In genomic region chr15:80694125-80694910, GRCm38 (mm10) we compare ENCODE assay signal across 8 mouse cellular contexts. TPM values are rescaled to one million over a fixed set of nuclear protein-coding genes. Genes with fewer than 3 reads are reported as not detected.
DNase-seq lines count a peak whose midpoint lies in the region; ATAC-seq and TF ChIP-seq lines count a peak whose summit lies in the region.

No protein-coding gene starts in this region.

- H3K9me3 ChIP-seq in heart, embryonic 12.5 days (replicated peaks), result no peaks in the 10 kb centered on the region
- H3K9me3 ChIP-seq in lung, postnatal 0 days (ENCODE audit: low read length), result no peaks in the 10 kb centered on the region

- no peaks in the 10 kb centered on the region for H3K36me3 ChIP-seq in heart, embryonic 12.5 days
- no peaks in the 10 kb centered on the region for H3K36me3 ChIP-seq in lung, postnatal 0 days (ENCODE audit: insufficient read depth, low read length)

- no peak for TF ChIP-seq EP300 in lung, postnatal 0 days (IDR thresholded peaks at IDR 0.05)

- H3K27ac ChIP-seq in heart, embryonic 12.5 days (ENCODE audit: poor library complexity, severe bottlenecking), result no peak overlapping the region
- no peak overlapping the region for H3K27ac ChIP-seq in lung, postnatal 0 days (ENCODE audit: low read length)

- peak; percentile 88 to 90 for DNase-seq in B cell, adult 2 months
- peak; percentile 44 for DNase-seq in ES-CJ7 (ENCODE audit: low read depth, low spot score)
- DNase-seq in cerebellum, postnatal 14 days, result peak; percentile 90 to 91
- peak; percentile 55 for DNase-seq in layer of hippocampus, adult 9-11 months
- peak; percentile 61 for DNase-seq in lung, postnatal 0 days (ENCODE audit: low spot score)
- peak; percentile 91 for DNase-seq in retina, embryonic 14.5 days (ENCODE audit: low spot score)

- H3K4me2 ChIP-seq in heart, embryonic 12.5 days, result peak overlapping the region; percentile 52
- no peak overlapping the region for H3K4me2 ChIP-seq in lung, postnatal 0 days (replicated peaks; ENCODE audit: low read depth, low read length)

- 13% methylated on average over 11 of the region's 11 CpGs for WGBS in heart, embryonic 12.5 days
- WGBS in lung, postnatal 0 days, result 35% methylated on average over 11 of the region's 11 CpGs

- no peak overlapping the region for H3K9ac ChIP-seq in heart, embryonic 12.5 days
- no peak overlapping the region for H3K9ac ChIP-seq in lung, postnatal 0 days (replicated peaks; ENCODE audit: low read depth)

- H3K27me3 ChIP-seq in heart, embryonic 12.5 days (replicated peaks), result peaks cover 73% of the 10 kb centered on the region
- no peaks in the 10 kb centered on the region for H3K27me3 ChIP-seq in lung, postnatal 0 days (replicated peaks; ENCODE audit: insufficient read depth, low read length)

- no peak overlapping the region for H3K4me3 ChIP-seq in heart, embryonic 12.5 days
- H3K4me3 ChIP-seq in lung, postnatal 0 days (ENCODE audit: low read depth, low read length), result no peak overlapping the region

- TF ChIP-seq CTCF in lung, postnatal 0 days (IDR thresholded peaks at IDR 0.05), result peak; percentile 80

- no peak for ATAC-seq in heart, embryonic 12.5 days (ENCODE audit: insufficient number of reproducible peaks, low FRiP score)
- no peak for ATAC-seq in lung, postnatal 0 days
- ATAC-seq in erythroid progenitor cell, adult 5-6 weeks (replicated peaks; ENCODE audit: low FRiP score, poor library complexity, severe bottlenecking), result no peak

- peaks cover 12% of the 10 kb centered on the region for H3K4me1 ChIP-seq in heart, embryonic 12.5 days (replicated peaks)
- no peaks in the 10 kb centered on the region for H3K4me1 ChIP-seq in lung, postnatal 0 days (ENCODE audit: insufficient read depth, low read depth, low read length)

RNA-seq across cellular contexts. Expression of gene Tnrc6b, which starts 16.8 kb away (rescaled TPM):
- 36.8 and 38.5 TPM in 2 replicates for polyA plus RNA-seq in heart, embryonic 12.5 days (2016; fragmentation: Nextera tagmentation; extraction: Ambion mirVana)
- polyA plus RNA-seq in lung, postnatal 0 days (2015; fragmentation: Nextera tagmentation; extraction: Ambion mirVana), result 10.1 and 11.7 TPM in 2 replicates
- 113 and 187 TPM in 2 replicates for total RNA-seq in erythroid progenitor cell, adult 5-6 weeks (2015; ENCODE audit: low replicate concordance)
- 141 and 357 TPM in 2 replicates for total RNA-seq in erythroid progenitor cell, adult 5-6 weeks (2017; ENCODE audit: low replicate concordance)

RNA-seq across cellular contexts. Expression of gene Fam83f, which starts 22.7 kb away (rescaled TPM):
- 0.08 and 0.20 TPM in 2 replicates for polyA plus RNA-seq in heart, embryonic 12.5 days (2016; fragmentation: Nextera tagmentation; extraction: Ambion mirVana)
- polyA plus RNA-seq in lung, postnatal 0 days (2015; fragmentation: Nextera tagmentation; extraction: Ambion mirVana), result 0.73 and 0.80 TPM in 2 replicates
- 1.1 TPM in 1 of 2 replicates, not detected in the other for total RNA-seq in erythroid progenitor cell, adult 5-6 weeks (2015; ENCODE audit: low replicate concordance)
- total RNA-seq in erythroid progenitor cell, adult 5-6 weeks (2017; ENCODE audit: low replicate concordance), result not detected in 2 replicates
